In the genomic region with DNA sequence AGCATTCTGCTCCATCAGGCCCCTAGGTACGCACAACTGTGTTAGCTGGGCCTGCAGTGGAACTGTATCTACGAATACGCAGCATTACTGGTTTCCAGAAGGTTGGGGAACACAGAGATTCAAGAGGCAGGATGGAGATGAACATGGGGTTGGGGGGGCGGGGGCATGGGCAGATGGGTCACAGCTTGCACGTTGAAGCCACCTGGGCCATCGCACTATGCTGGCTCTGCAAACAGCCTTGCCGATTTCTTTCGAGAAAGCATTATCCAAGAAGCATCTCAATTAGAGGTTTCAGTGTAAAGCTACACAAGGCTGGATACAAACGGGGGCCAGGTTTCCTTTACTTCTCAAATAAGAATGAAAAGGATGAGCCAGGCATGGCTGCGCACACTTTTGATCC, we compare ENCODE assay signal across 24 mouse cellular contexts.
DNase-seq lines count a peak whose midpoint lies in the region; ATAC-seq and TF ChIP-seq lines count a peak whose summit lies in the region.
"Had no signal": no experiment of that assay in that cellular context is flagged by ENCODE, and none has a peak within 500 bp of the region (broad histone marks: within the 10 kb centered on the region; RNA-seq: fewer than 3 reads in every experiment).

No protein-coding gene starts in this region.

- no peak overlapping the region for H3K9ac ChIP-seq in forebrain, postnatal 0 days
- H3K9ac ChIP-seq: forebrain, embryonic 15.5 days; hindbrain, embryonic 15.5 days; intestine, embryonic 15.5 days; limb, embryonic 12.5 days; liver, postnatal 0 days had no signal

- peak; percentile 6 for DNase-seq in T-cell, adult 2 months (ENCODE audit: low spot score)
- peak; percentile 24 to 48 for DNase-seq in cerebellum, adult 2 months
- DNase-seq in cerebellum, postnatal 25 days: peak; percentile 33 to 47
- peak; percentile 43 for DNase-seq in thymus, postnatal 25 days
- no peak for DNase-seq in forebrain, postnatal 0 days
- no peak for DNase-seq in layer of hippocampus, adult 11-12 months (ENCODE audit: low spot score)
- no peak for DNase-seq in heart, adult 18-20 months
- DNase-seq: adrenal gland, adult 8-10 months; B cell, adult 2 months; gastrocnemius, postnatal 36 days; kidney, adult 9 months; kidney, postnatal 14 days; liver, postnatal 0 days; right cerebral cortex, postnatal 4 days had no signal

- no peak for TF ChIP-seq CTCF in cerebellum, adult 2 months (IDR thresholded peaks at IDR 0.05; ENCODE audit: borderline replicate concordance, insufficient read depth, low read depth, low read length)
- TF ChIP-seq CTCF in forebrain, postnatal 0 days (IDR thresholded peaks at IDR 0.05; ENCODE audit: low read depth): no peak

- no peaks in the 10 kb centered on the region for H3K36me3 ChIP-seq in forebrain, postnatal 0 days (ENCODE audit: insufficient read depth)
- H3K36me3 ChIP-seq: forebrain, embryonic 15.5 days; G1E; hindbrain, embryonic 15.5 days; intestine, embryonic 15.5 days; limb, embryonic 12.5 days had no signal

- 36% methylated on average over 10 of the region's 10 CpGs for WGBS in cerebellum, adult 2 months
- WGBS in forebrain, postnatal 0 days: 75% methylated on average over 10 of the region's 10 CpGs

- no peak for TF ChIP-seq POLR2A in cerebellum, adult 2 months (IDR thresholded peaks at IDR 0.05; ENCODE audit: borderline replicate concordance, insufficient read depth, low read length)

- no peak for ATAC-seq in forebrain, postnatal 0 days
- ATAC-seq: forebrain, embryonic 15.5 days; lung, postnatal 0 days had no signal

- no peaks in the 10 kb centered on the region for H3K9me3 ChIP-seq in forebrain, postnatal 0 days (ENCODE audit: low read length)
- H3K9me3 ChIP-seq: forebrain, embryonic 15.5 days; G1E; hindbrain, embryonic 15.5 days; intestine, embryonic 15.5 days; limb, embryonic 12.5 days had no signal

- H3K27ac ChIP-seq in cerebellum, adult 2 months (ENCODE audit: insufficient read depth, low read length): no peak overlapping the region
- no peak overlapping the region for H3K27ac ChIP-seq in forebrain, postnatal 0 days (ENCODE audit: low read depth, low read length)
- H3K27ac ChIP-seq: forebrain, embryonic 15.5 days; hindbrain, embryonic 15.5 days; intestine, embryonic 15.5 days; limb, embryonic 12.5 days; macrophage had no signal

- no peak overlapping the region for H3K4me3 ChIP-seq in cerebellum, adult 2 months (replicated peaks; ENCODE audit: insufficient read depth, low read depth, low read length)
- no peak overlapping the region for H3K4me3 ChIP-seq in forebrain, postnatal 0 days (ENCODE audit: low read depth, low read length)
- H3K4me3 ChIP-seq: forebrain, embryonic 15.5 days; hindbrain, embryonic 15.5 days; intestine, embryonic 15.5 days; limb, embryonic 12.5 days had no signal

- H3K4me2 ChIP-seq in forebrain, postnatal 0 days (ENCODE audit: low read depth): no peak overlapping the region
- H3K4me2 ChIP-seq: forebrain, embryonic 15.5 days; hindbrain, embryonic 15.5 days; intestine, embryonic 15.5 days; limb, embryonic 12.5 days; liver, embryonic 11.5 days; midbrain, embryonic 11.5 days had no signal

- H3K4me1 ChIP-seq in cerebellum, adult 2 months (ENCODE audit: control insufficient read depth, insufficient read depth, low read length): peaks cover 5% of the 10 kb centered on the region
- H3K4me1 ChIP-seq in forebrain, postnatal 0 days (ENCODE audit: insufficient read depth): no peaks in the 10 kb centered on the region
- H3K4me1 ChIP-seq: forebrain, embryonic 15.5 days; hindbrain, embryonic 15.5 days; intestine, embryonic 15.5 days had no signal

- H3K27me3 ChIP-seq in cerebellum, adult 2 months (ENCODE audit: control insufficient read depth, insufficient read depth, low read length): no peaks in the 10 kb centered on the region
- no peaks in the 10 kb centered on the region for H3K27me3 ChIP-seq in forebrain, postnatal 0 days (ENCODE audit: insufficient read depth, low read length)
- H3K27me3 ChIP-seq: CH12.LX; forebrain, embryonic 15.5 days; hindbrain, embryonic 15.5 days; intestine, embryonic 15.5 days; limb, embryonic 12.5 days had no signal

Comparison
In these comparisons a context has a peak if more than half of its experiments do, and no peak if none do; other contexts are left out.
1. DNase-seq: peak in T-cell, adult 2 months (single experiment), cerebellum, adult 2 months (2 of 2), cerebellum, postnatal 25 days (2 of 2) and thymus, postnatal 25 days (single experiment); none in forebrain, postnatal 0 days (single experiment), layer of hippocampus, adult 11-12 months (single experiment) and heart, adult 18-20 months (0 of 2).